Mouse (Mus musculus): Measurements from ENCODE around the gene Large1. TPM values are rescaled to one million over a fixed set of nuclear protein-coding genes. Genes with fewer than 3 reads are reported as not detected.
"Not testable (repeated sequence)": the region's sequence is repeated elsewhere in the genome, so short reads cannot be mapped to it uniquely, and the experiment has no call there.

Gene Large1
- polyA plus RNA-seq (2012; ENCODE audit: insufficient read depth, insufficient read length, missing spikeins) = 7.5 and 9.1 TPM in 2 replicates

DNA sequence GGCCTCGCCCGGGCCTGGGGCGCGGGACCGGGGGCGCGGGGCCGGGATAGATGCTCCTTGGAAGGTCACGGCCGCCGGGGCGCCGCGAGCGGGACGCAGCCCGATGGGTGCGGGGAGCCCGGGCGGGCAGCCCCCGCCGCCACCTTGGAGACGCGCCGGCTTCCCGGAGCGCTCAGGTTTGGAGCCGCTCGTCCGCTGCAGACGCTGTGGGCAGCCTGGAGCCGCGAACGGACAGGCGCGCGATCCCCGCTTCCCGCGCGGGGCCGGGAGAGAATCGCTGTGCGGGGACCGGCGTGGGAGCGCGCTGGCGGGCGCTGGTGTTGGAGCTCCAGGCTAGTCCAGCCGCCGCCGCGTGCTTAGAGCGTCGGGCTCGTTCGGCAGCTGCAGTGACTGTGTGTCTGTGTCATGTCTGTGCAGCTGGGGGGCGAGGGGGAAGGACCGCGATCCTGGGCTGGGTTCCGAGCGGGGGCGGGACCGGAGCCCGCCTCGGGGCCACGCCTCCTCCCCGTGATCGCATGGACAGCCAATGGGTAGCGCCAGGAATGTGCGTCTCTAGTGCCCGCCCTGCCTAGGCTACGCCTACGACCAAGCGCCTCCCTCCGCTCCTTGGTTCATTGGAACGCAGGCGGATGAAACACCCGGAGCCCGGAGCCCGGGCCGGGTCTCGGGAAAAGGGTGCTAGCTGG lies at the start of gene Large1:
Gene Large1 (minus strand): TSS at position 433 of the 686 bp plus-strand sequence.
- H3K4me1 ChIP-seq (ENCODE audit: control insufficient read depth, insufficient read depth, insufficient read length, low read length) = peaks cover 9% of the 10 kb centered on the region; the same call in 1 of the 2 replicates
- H3K27ac ChIP-seq (replicated peaks; ENCODE audit: low read depth, low read length) = peak within 1 kb of the TSS; percentile 42
- peak within 1 kb of the TSS; percentile 76 for H3K4me3 ChIP-seq (ENCODE audit: insufficient read depth, low read depth, low read length)

GRCm38 (mm10) chr8:73400343-73400742 lies 47.0 kb upstream of the Large1 start:
- Histone ChIP-seq H3K4me1 (ENCODE audit: control insufficient read depth, insufficient read depth, insufficient read length, low read length) (no peaks in the 10 kb centered on the region), H3K27ac (replicated peaks; ENCODE audit: low read depth, low read length) (no peak overlapping the region), H3K4me3 (ENCODE audit: insufficient read depth, low read depth, low read length) (no peak overlapping the region)

DNA sequence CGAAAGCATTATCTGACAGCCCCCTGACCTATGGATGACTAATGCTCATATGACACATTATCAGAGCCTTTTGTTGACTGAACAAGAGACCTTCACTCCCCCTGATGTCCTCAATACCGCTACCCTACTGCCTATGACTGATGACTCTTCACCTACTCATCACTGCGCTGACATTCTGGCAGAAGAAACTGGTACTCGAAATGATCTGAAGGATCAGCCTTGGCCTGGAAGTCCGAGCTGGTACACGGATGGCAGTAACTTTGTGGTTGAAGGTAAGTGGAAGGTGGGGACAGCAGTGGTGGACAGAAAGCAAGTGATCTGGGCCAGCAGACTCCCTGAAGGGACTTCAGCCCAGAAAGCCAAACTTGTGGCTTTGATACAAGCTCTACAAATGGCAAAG lies 19.7 kb upstream of the Large1 start:
- not testable (repeated sequence) for H3K4me1 ChIP-seq (ENCODE audit: control insufficient read depth, insufficient read depth, insufficient read length, low read length); H3K27ac ChIP-seq (replicated peaks; ENCODE audit: low read depth, low read length); H3K4me3 ChIP-seq (ENCODE audit: insufficient read depth, low read depth, low read length)

DNA sequence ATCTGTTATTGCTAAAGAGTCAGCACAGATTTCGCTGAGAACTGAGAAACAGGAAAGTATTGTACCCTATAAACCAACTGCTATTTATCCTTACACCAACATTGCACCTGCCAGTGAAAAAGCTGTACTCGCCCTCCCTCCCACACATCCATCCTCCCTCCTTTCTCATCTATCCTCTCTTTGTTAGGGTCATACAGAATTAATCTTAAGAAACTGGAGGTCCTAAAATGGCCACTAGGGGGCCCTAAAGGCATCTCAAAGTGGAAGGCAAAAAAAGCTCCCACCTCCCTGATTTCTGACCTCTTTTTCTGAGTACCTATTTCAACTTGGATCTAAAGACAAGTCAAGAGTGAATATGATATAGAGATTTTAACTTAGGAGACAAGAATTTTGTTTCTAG lies 2.6 kb upstream of the Large1 start:
- no peak overlapping the region for H3K4me3 ChIP-seq (ENCODE audit: insufficient read depth, low read depth, low read length)
- peaks cover 9% of the 10 kb centered on the region; the same call in 1 of the 2 replicates for H3K4me1 ChIP-seq (ENCODE audit: control insufficient read depth, insufficient read depth, insufficient read length, low read length)
- H3K27ac ChIP-seq (replicated peaks; ENCODE audit: low read depth, low read length) = no peak overlapping the region

DNA sequence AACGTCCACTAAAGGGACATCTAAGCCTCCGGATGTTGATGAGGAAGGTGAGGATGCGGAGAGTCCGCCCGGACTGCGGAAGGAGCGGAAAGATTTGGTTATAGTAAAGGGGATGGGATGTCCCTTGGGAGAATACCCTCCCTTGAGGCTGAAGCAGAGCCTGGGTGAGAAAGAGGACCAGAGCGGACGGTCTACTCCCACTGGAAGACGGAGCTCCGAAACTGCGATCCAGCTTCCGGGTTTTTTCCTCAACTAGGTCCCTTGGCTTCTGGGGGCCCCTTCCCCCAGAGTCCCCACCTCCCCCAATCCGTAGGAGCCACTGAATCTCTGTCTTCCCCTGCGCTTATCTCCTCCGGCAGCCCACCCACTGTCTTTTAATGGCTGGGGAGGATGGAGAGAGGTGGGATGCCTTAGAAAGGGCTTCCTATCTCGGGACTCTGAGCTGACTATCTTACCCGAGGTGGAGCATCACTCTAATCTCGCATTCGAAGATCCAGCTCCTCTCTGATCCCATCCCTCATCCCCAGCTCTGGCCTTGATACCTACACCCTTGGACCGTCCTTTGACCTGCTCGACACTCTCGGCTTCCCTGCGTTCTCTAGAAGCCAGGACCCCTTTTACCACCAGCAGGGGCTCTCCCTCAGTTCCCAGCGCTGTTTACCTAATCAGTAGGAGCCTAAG lies 1.0 kb upstream of the Large1 start:
- Histone ChIP-seq H3K4me3 (ENCODE audit: insufficient read depth, low read depth, low read length) (peak overlapping the region; percentile 67), H3K4me1 (ENCODE audit: control insufficient read depth, insufficient read depth, insufficient read length, low read length) (peaks cover 9% of the 10 kb centered on the region; the same call in 1 of the 2 replicates), H3K27ac (replicated peaks; ENCODE audit: low read depth, low read length) (0 out of 2 replicates have a peak overlapping the region, but pooled peaks have one; percentile 42)

- Histone ChIP-seq H3K27ac (replicated peaks; ENCODE audit: low read depth, low read length) (peak overlapping the region; percentile 42), H3K4me1 (ENCODE audit: control insufficient read depth, insufficient read depth, insufficient read length, low read length) (peaks cover 9% of the 10 kb centered on the region; the same call in 1 of the 2 replicates), H3K4me3 (ENCODE audit: insufficient read depth, low read depth, low read length) (peak overlapping the region; percentile 67)
Observed at GRCm38 (mm10) chr8:73353794-73354179, 447 bp upstream of the Large1 start.

GRCm38 (mm10) chr8:73352301-73353107 lies 836 bp downstream of the Large1 start:
- Histone ChIP-seq H3K4me3 (ENCODE audit: insufficient read depth, low read depth, low read length) (peak overlapping the region; percentile 76), H3K4me1 (ENCODE audit: control insufficient read depth, insufficient read depth, insufficient read length, low read length) (peaks cover 9% of the 10 kb centered on the region; the same call in 1 of the 2 replicates), H3K27ac (replicated peaks; ENCODE audit: low read depth, low read length) (0 out of 2 replicates have a peak overlapping the region, but pooled peaks have one; percentile 12)

DNA sequence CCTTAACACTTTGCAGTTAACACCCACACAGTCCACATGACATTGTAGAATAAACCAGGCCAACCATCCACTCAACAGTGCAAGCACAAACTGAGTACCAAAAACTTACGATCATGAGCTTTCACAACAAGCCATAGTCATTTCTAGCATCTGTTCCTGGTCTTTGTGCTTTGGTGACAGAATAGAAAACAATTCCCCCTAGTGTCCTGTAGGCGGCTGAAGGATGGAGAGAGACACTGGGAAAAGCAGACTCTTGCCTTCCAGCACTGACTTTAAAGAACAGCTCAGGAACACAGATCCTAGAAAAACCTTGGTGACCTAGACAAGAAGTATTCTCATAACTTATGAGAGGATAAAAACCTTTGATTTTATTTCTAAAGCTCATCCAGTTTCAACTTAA lies 3.0 kb downstream of the Large1 start:
- Histone ChIP-seq H3K4me3 (ENCODE audit: insufficient read depth, low read depth, low read length) (no peak overlapping the region), H3K27ac (replicated peaks; ENCODE audit: low read depth, low read length) (no peak overlapping the region), H3K4me1 (ENCODE audit: control insufficient read depth, insufficient read depth, insufficient read length, low read length) (peaks cover 9% of the 10 kb centered on the region; the same call in 1 of the 2 replicates)

GRCm38 (mm10) chr8:73342761-73343395 lies 10.5 kb downstream of the Large1 start:
- H3K27ac ChIP-seq (replicated peaks; ENCODE audit: low read depth, low read length) = peak overlapping the region; percentile 56
- no peak overlapping the region for H3K4me3 ChIP-seq (ENCODE audit: insufficient read depth, low read depth, low read length)
- no peaks in the 10 kb centered on the region for H3K4me1 ChIP-seq (ENCODE audit: control insufficient read depth, insufficient read depth, insufficient read length, low read length)

- Histone ChIP-seq H3K27ac (replicated peaks; ENCODE audit: low read depth, low read length) (no peak overlapping the region), H3K4me1 (ENCODE audit: control insufficient read depth, insufficient read depth, insufficient read length, low read length) (no peaks in the 10 kb centered on the region), H3K4me3 (ENCODE audit: insufficient read depth, low read depth, low read length) (no peak overlapping the region)
Observed at GRCm38 (mm10) chr8:73336845-73337244, 16.5 kb downstream of the Large1 start.

- H3K4me3 ChIP-seq (ENCODE audit: insufficient read depth, low read depth, low read length) = no peak overlapping the region
- H3K27ac ChIP-seq (replicated peaks; ENCODE audit: low read depth, low read length) = no peak overlapping the region
- peaks cover 14% of the 10 kb centered on the region; the same call in 1 of the 2 replicates for H3K4me1 ChIP-seq (ENCODE audit: control insufficient read depth, insufficient read depth, insufficient read length, low read length)
Observed at GRCm38 (mm10) chr8:73329131-73329530, 24.2 kb downstream of the Large1 start.

DNA sequence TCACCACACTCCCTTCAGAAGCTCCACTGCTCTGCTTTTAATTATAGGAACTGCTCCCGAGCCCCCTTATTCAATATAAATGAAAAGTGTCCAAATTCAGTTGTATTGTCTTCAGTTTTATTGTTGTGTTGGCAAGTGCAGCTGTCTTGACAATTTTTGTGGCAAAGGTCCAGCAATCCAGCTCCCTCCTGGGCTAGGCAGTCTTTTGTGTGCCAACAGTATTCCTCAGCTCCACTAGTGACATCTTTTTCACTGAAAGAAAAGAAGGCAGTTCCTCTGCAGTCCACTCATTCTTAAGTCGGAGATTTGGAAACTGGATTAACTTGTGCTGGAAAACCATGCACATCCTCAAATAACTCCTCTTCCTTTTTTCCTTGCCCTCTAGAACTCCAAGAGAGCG lies 25.3 kb downstream of the Large1 start:
- Histone ChIP-seq H3K27ac (replicated peaks; ENCODE audit: low read depth, low read length) (no peak overlapping the region), H3K4me3 (ENCODE audit: insufficient read depth, low read depth, low read length) (no peak overlapping the region), H3K4me1 (ENCODE audit: control insufficient read depth, insufficient read depth, insufficient read length, low read length) (peaks cover 14% of the 10 kb centered on the region; the same call in 1 of the 2 replicates)

DNA sequence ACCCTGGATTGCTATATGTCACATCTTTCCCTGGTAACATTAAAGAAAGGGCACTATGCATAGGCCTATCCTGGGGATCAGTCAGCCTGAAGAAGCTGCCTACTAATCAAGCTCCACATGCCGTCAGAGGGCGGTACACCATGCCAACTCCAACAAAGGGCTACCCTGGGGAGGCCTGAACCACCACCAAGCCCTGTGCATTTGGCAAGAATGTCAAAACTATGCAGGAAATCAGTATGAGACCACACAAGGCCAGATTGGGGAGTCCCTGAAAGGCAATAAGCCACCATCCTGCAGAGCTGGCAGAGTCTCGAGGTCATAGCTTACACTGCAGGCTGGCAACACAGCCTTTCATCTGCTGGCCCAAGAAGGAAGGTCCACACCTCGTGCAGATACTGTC lies 28.7 kb downstream of the Large1 start:
- Histone ChIP-seq H3K27ac (replicated peaks; ENCODE audit: low read depth, low read length) (no peak overlapping the region), H3K4me1 (ENCODE audit: control insufficient read depth, insufficient read depth, insufficient read length, low read length) (peaks cover 14% of the 10 kb centered on the region; the same call in 1 of the 2 replicates), H3K4me3 (ENCODE audit: insufficient read depth, low read depth, low read length) (no peak overlapping the region)

- Histone ChIP-seq H3K4me1 (ENCODE audit: control insufficient read depth, insufficient read depth, insufficient read length, low read length) (peaks cover 14% of the 10 kb centered on the region; the same call in 1 of the 2 replicates), H3K27ac (replicated peaks; ENCODE audit: low read depth, low read length) (no peak overlapping the region), H3K4me3 (ENCODE audit: insufficient read depth, low read depth, low read length) (no peak overlapping the region)
Observed at GRCm38 (mm10) chr8:73323591-73323990, 29.7 kb downstream of the Large1 start.

All from brown adipose tissue, adult 24 weeks (tissue).